Mouse (Mus musculus) embryonic facial prominence, embryonic 14.5 days (tissue): ENCODE measurements around the gene Syne1. TPM values are rescaled to one million over a fixed set of nuclear protein-coding genes. Genes with fewer than 3 reads are reported as not detected.

Source experiments
- ATAC-seq: fragments of 200-750 bp; cut with Nextera tagmentation; 2 replicates; pipeline ENCODE4 v1.8.0; 2017; ENCODE audit warnings: low read depth, moderate number of reproducible peaks, moderate TSS enrichment
- DNase-seq: peaks from one replicate; pipeline ENCODE4 v3.0.0-alpha.2; 2015; ENCODE audit warnings: low spot score
- H3K27ac ChIP-seq: fragments of 300-500 bp; sonication (generic); replicated peaks from 2 replicates; pipeline ENCODE4 v1.5.1; 2014; ENCODE audit warnings: low read depth, mild to moderate bottlenecking, low read length, moderate library complexity
- H3K27me3 ChIP-seq: fragments of 300-500 bp; sonication (generic); replicated peaks from 2 replicates; pipeline ENCODE4 v1.6.1; 2014; ENCODE audit warnings: low read length; ENCODE audit not compliant: control insufficient read depth, insufficient read depth
- H3K36me3 ChIP-seq: fragments of 300-500 bp; sonication (generic); 2 replicates; pipeline ENCODE4 v1.6.1; 2014; ENCODE audit warnings: low read length, mixed read lengths; ENCODE audit not compliant: control insufficient read depth, insufficient read depth
- H3K4me1 ChIP-seq: fragments of 300-500 bp; sonication (generic); 2 replicates; pipeline ENCODE4 v1.6.1; 2014; ENCODE audit warnings: antibody characterized with exemption, low read length; ENCODE audit not compliant: control insufficient read depth, insufficient read depth
- H3K4me2 ChIP-seq: fragments of 300-500 bp; sonication (generic); 2 replicates; pipeline ENCODE4 v1.6.1; 2014; ENCODE audit warnings: low read depth, mild to moderate bottlenecking, low read length, moderate library complexity, mixed read lengths
- H3K4me3 ChIP-seq: fragments of 300-500 bp; sonication (generic); 2 replicates; pipeline ENCODE4 v1.5.1; 2014; ENCODE audit warnings: low read depth, mild to moderate bottlenecking, low read length
- H3K9ac ChIP-seq: fragments of 300-500 bp; sonication (generic); 2 replicates; pipeline ENCODE4 v1.6.1; 2014; ENCODE audit warnings: low read depth, mild to moderate bottlenecking, low read length, moderate library complexity, mixed read lengths
- H3K9me3 ChIP-seq: fragments of 300-500 bp; sonication (generic); 2 replicates; pipeline ENCODE4 v1.6.1; 2016; ENCODE audit warnings: low read length; ENCODE audit not compliant: control insufficient read depth
- WGBS: fragments of 180-500 bp; shearing (Covaris S2); extraction: QIAGEN DNeasy Blood & Tissue Kit; methylation state at CpG from one replicate; pipeline ENCODE4 v1.1.7; 2014; 5-methylcytosine and 5-hydroxymethylcytosine counted together
- polyA plus RNA-seq: library from polyadenylated mRNA; unstranded; fragments of >200 nt; fragmentation: Nextera tagmentation; extraction: Ambion mirVana; gene quantifications from 2 replicates; pipeline ENCODE4 v1.2.1, GENCODE M21; 2014

Syne1 gene
- polyA plus RNA-seq, 1 experiment from 2014 or later: 14.4 TPM

DNA sequence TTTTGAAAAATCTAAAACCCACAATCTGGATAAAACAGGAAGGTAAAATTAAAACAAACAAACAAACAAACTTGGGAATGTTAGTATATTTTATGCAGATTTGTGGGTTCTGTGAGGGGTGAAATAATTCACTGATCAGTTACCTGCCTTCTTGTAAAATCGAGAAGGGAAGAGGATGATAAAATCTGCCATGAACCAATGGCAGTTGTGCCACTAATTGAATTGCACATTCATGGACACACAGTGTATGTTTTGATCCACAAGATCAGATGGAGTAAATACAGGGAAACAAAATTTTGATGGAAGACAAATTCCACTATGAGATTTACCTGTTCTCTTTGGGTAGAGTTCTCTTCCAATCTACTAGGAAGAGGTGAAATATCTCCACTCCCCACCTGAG lies 521.4 kb downstream of the Syne1 start:
- peaks cover 19% of the 10 kb centered on the region for H3K36me3 ChIP-seq
- no peak overlapping the region for H3K4me2 ChIP-seq
- 88% methylated on average over 1 of the region's 1 CpGs for WGBS
- H3K4me1 ChIP-seq: no peaks in the 10 kb centered on the region
- H3K27ac ChIP-seq: no peak overlapping the region
- no peak overlapping the region for H3K4me3 ChIP-seq
- no peak overlapping the region for H3K9ac ChIP-seq
- no peaks in the 10 kb centered on the region for H3K9me3 ChIP-seq
- DNase-seq (no peak), ATAC-seq (no peak)
- no peaks in the 10 kb centered on the region for H3K27me3 ChIP-seq

DNA sequence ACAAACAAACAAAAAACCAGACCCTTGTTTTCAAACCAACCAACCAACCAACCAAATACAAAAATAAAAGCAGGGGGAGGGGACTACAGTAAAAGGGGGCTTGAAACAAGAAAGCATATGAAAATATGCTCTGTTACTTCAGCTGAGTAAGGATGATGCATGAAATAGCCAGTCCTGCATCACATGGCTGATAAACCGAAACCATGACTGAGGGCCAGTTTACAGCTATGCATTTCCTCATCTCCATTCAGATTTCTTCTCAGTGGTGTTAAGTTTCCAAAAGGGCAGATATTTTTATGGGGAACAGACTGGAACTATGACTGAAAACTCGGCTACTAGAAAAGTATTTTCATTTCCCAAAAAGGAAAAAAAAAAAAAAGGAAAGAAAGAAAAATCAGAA lies 522.1 kb downstream of the Syne1 start:
- Histone ChIP-seq H3K4me3 (no peak overlapping the region), H3K36me3 (peaks cover 19% of the 10 kb centered on the region), H3K4me1 (no peaks in the 10 kb centered on the region), H3K27me3 (no peaks in the 10 kb centered on the region), H3K4me2 (no peak overlapping the region), H3K27ac (no peak overlapping the region), H3K9ac (no peak overlapping the region), H3K9me3 (no peaks in the 10 kb centered on the region)
- ATAC-seq (no peak), DNase-seq (no peak)
- WGBS: 55% methylated on average over 2 of the region's 2 CpGs

DNA sequence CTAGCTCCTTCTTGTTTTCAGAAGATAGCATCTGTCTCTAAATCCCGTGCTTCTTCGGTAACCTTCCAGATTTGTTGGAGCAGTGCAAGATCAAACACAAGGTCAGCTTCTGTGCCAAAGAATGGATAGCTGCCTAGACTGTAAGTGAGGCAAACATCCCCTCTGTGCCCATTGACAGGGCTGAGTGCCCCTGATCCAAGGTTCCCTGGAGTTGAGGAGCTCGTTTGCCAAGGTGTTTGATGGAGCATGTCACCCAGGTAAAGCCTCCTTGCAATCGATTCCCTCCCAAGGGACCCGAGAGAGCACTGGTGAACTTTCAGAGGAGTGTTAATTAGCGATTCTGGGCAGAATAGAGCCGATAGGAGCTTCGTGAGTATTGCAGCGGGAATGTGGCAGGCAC lies 523.0 kb downstream of the Syne1 start:
- H3K27ac ChIP-seq: no peak overlapping the region
- no peak for ATAC-seq
- no peak overlapping the region for H3K4me2 ChIP-seq
- WGBS: 89% methylated on average over 9 of the region's 9 CpGs
- H3K9ac ChIP-seq: no peak overlapping the region
- H3K4me3 ChIP-seq: no peak overlapping the region
- H3K36me3 ChIP-seq: peaks cover 19% of the 10 kb centered on the region
- DNase-seq: no peak
- H3K9me3 ChIP-seq: no peaks in the 10 kb centered on the region
- H3K4me1 ChIP-seq: no peaks in the 10 kb centered on the region
- H3K27me3 ChIP-seq: no peaks in the 10 kb centered on the region

DNA sequence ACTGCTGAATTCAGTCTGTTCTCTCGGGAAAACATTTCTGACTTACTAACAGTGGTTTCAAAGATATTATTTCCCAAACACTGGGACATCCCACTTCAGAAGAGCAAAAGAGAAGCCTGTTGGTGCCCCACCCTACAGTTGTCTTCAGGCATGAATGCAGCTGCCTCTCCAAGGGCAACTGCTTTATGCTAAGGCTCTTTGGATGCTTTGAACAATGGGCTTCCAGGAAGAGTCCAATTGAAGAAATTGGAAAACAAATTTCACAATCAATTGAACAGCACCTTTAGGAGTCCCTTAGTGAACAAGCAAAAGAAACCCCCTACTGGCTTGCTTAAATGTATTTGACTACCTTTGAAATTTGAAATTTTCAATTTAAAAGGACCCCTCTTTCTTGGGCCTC lies 524.1 kb downstream of the Syne1 start:
- Histone ChIP-seq H3K9ac (no peak overlapping the region), H3K9me3 (no peaks in the 10 kb centered on the region), H3K36me3 (0 out of 2 replicates have a peak, but pooled peaks cover 9% of the 10 kb centered on the region), H3K4me3 (no peak overlapping the region), H3K27me3 (no peaks in the 10 kb centered on the region), H3K4me1 (no peaks in the 10 kb centered on the region), H3K4me2 (no peak overlapping the region), H3K27ac (no peak overlapping the region)
- no peak for DNase-seq
- no peak for ATAC-seq
- WGBS: 91% methylated on average over 1 of the region's 1 CpGs

DNA sequence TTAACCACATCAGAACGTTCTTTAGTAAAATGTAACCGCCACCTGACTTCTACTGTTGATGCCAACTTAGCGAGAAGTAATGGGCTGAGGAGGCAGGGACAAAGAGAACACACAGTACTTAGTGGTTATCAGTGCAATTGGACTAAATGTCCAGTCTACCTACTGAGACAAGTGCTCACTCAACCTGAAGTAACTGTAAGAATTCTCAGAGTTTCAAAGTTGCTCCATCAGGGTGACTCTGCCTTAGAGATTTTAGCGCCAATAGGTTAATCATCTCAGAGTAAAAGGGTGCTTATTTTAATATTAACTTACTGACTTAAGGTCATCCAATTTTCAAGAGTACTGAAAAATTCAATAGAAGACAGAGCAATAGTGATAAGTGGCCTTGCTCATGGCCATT lies 525.4 kb downstream of the Syne1 start:
- no peaks in the 10 kb centered on the region for H3K27me3 ChIP-seq
- H3K9me3 ChIP-seq: no peaks in the 10 kb centered on the region
- H3K4me3 ChIP-seq: no peak overlapping the region
- no peaks in the 10 kb centered on the region for H3K36me3 ChIP-seq
- H3K4me1 ChIP-seq: no peaks in the 10 kb centered on the region
- H3K9ac ChIP-seq: no peak overlapping the region
- no peak for DNase-seq
- no peak for ATAC-seq
- WGBS: 95% methylated on average over 4 of the region's 4 CpGs
- H3K4me2 ChIP-seq: no peak overlapping the region
- H3K27ac ChIP-seq: no peak overlapping the region

DNA sequence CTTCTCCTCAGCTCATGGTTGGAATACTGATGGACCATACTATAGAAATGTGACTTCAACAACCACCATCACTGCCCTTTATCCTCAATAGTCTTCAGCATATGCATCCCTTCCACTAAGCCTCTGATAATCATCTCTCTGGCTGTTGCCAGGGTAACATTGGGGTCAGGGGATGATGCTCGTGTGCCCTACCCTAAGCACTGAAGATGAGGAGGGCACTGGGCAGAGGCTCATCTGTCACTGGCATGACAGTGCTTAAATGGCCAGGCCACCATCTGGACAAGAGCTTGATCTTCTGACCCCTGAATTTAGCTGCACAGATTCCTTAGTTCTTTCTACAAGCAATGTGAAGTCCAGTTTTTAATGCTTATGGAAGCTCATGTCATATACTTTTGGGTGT lies 534.1 kb downstream of the Syne1 start:
- ATAC-seq: no peak
- WGBS: 53% methylated on average over 1 of the region's 1 CpGs
- DNase-seq: no peak
- no peaks in the 10 kb centered on the region for H3K4me1 ChIP-seq
- H3K36me3 ChIP-seq: no peaks in the 10 kb centered on the region
- H3K9ac ChIP-seq: no peak overlapping the region
- H3K9me3 ChIP-seq: no peaks in the 10 kb centered on the region
- H3K4me3 ChIP-seq: no peak overlapping the region
- H3K27ac ChIP-seq: no peak overlapping the region
- no peaks in the 10 kb centered on the region for H3K27me3 ChIP-seq
- no peak overlapping the region for H3K4me2 ChIP-seq

DNA sequence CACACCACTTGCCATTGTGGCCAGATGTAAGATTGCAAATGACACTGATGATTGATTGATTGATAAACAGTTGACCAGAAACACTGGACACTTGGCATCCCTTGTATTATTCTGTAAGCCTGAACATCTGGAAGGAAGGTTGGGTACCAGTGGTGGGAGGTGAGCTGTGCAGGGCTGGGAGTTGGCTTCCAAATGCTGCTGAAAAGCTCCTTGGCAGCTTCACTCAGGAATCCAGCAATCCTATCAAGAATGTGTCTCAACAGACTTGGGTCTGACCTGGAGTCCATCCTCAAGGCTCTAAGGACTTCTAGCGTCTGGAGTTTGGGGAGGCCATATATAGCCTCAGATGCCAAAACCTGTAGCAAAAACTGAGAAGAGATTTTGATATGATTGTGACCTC lies 536.3 kb downstream of the Syne1 start:
- no peaks in the 10 kb centered on the region for H3K9me3 ChIP-seq
- ATAC-seq (no peak), DNase-seq (no peak)
- H3K36me3 ChIP-seq: no peaks in the 10 kb centered on the region
- H3K4me2 ChIP-seq: no peak overlapping the region
- WGBS: 63% methylated on average over 1 of the region's 1 CpGs
- no peak overlapping the region for H3K9ac ChIP-seq
- no peak overlapping the region for H3K4me3 ChIP-seq
- no peaks in the 10 kb centered on the region for H3K4me1 ChIP-seq
- no peak overlapping the region for H3K27ac ChIP-seq
- H3K27me3 ChIP-seq: no peaks in the 10 kb centered on the region

DNA sequence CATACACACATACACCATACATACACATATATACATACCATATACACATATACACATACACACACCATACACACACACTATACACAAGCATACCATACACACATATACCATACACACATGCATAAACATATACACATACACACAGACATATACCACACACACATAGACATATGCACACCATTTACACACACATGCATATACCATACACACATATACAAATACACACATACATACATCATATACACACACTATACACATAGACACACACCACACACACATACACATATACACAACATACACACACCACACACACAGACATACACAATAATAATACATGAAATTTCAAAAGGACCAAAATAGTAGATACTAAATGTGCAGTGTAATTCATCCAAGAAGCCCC lies 539.3 kb downstream of the Syne1 start:
- H3K4me2 ChIP-seq: no peak overlapping the region
- H3K4me1 ChIP-seq: no peaks in the 10 kb centered on the region
- no peaks in the 10 kb centered on the region for H3K27me3 ChIP-seq
- no peak overlapping the region for H3K9ac ChIP-seq
- DNase-seq (no peak), ATAC-seq (no peak)
- no peaks in the 10 kb centered on the region for H3K9me3 ChIP-seq
- H3K4me3 ChIP-seq: no peak overlapping the region
- no peaks in the 10 kb centered on the region for H3K36me3 ChIP-seq
- no peak overlapping the region for H3K27ac ChIP-seq

DNA sequence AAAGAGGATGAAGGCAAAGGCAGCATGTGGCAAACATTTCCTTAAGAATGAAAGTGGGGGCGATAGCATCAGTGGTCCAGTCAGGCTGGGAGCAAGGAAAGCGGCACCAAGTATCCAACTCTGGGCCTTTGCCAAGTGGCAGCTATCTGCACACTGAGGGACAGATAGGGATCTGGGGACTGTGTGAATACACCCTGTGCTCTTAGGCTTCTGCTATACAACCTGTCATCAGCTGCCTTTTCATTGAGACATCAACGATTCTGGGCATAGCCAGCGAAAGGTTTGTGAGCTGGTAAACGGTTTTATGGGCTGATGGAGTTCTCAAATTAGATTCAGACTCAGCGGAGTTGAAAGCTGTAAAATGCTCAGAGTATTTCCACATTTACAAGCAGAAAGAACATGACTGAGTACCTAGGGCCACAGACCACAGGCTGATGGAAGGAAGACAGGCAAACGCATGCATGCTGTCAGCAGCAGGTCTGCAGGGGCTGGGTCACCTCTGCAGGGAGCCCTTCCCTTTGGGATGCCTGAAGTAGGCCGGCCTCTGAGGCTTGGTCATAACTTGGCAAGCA lies 542.4 kb downstream of the Syne1 start:
- WGBS: 62% methylated on average over 8 of the region's 8 CpGs
- no peak for DNase-seq
- ATAC-seq: no peak

More for the DNA sequence above, 542.4 kb downstream of the Syne1 start:
- Histone ChIP-seq H3K4me1 (no peaks in the 10 kb centered on the region), H3K9ac (no peak overlapping the region), H3K4me2 (no peak overlapping the region), H3K4me3 (no peak overlapping the region), H3K9me3 (no peaks in the 10 kb centered on the region), H3K27me3 (no peaks in the 10 kb centered on the region), H3K27ac (no peak overlapping the region), H3K36me3 (no peaks in the 10 kb centered on the region)
